Mouse (Mus musculus): ENCODE data around the gene Clec4a2. TPM values are rescaled to one million over a fixed set of nuclear protein-coding genes. Genes with fewer than 3 reads are reported as not detected.

Gene Clec4a2
- polyA plus RNA-seq (2017; shearing (Covaris generic)), result 1 to 10 TPM in 1 of 2 experiments, under 1 TPM in 1; 0.57 to 1.8 TPM

GRCm38 (mm10) chr6:123106128-123106527 is at the start of gene Clec4a2:
Gene Clec4a2, plus strand, starts transcription at chr6:123106428.

GRCm38 (mm10) chr6:123172593-123172992 is 66.4 kb downstream of the Clec4a2 start, which contains the start of gene Clec4b2:
Gene Clec4b2, plus strand, starts transcription at chr6:123172893.

Other genes starting within 250 kb of the Clec4a2 start
- gene Necap1, start 232.0 kb upstream of the Clec4a2 start, polyA plus RNA-seq (2017; shearing (Covaris generic)), result 10 to 100 TPM; 23.9 to 25.8 TPM
- gene Clec4a1, start 184.6 kb upstream of the Clec4a2 start, polyA plus RNA-seq (2017; shearing (Covaris generic)), result 1 to 10 TPM in 1 of 2 experiments, under 1 TPM in 1; 0.27 to 1.2 TPM
- 1 to 10 TPM; 1.2 to 4.4 TPM for gene Clec4a3, start 153.9 kb upstream of the Clec4a2 start, polyA plus RNA-seq (2017; shearing (Covaris generic))
- gene Clec4a4, start 116.1 kb upstream of the Clec4a2 start, polyA plus RNA-seq (2017; shearing (Covaris generic)), result not detected
- under 1 TPM in 1 of 2 experiments, not detected in 1; 0.66 TPM for gene Clec4b1, start 56.5 kb upstream of the Clec4a2 start, polyA plus RNA-seq (2017; shearing (Covaris generic))
- not detected for gene Clec4b2, start 66.5 kb downstream of the Clec4a2 start, polyA plus RNA-seq (2017; shearing (Covaris generic))
- gene Clec4n, start 123.4 kb downstream of the Clec4a2 start, polyA plus RNA-seq (2017; shearing (Covaris generic)), result 10 to 100 TPM in 1 of 2 experiments, 1 to 10 TPM in 1; 1.3 to 14.6 TPM
- gene Clec4d, start 155.7 kb downstream of the Clec4a2 start, polyA plus RNA-seq (2017; shearing (Covaris generic)), result not detected
- under 1 TPM in 1 of 2 experiments, not detected in 1; 0.72 TPM for gene Clec4e, start 183.4 kb downstream of the Clec4a2 start, polyA plus RNA-seq (2017; shearing (Covaris generic))
- gene Vmn2r19, start 201.9 kb downstream of the Clec4a2 start, polyA plus RNA-seq (2017; shearing (Covaris generic)), result under 1 TPM in 1 of 2 experiments, not detected in 1; 0.12 TPM